Mouse (Mus musculus): ENCODE measurements at regions not wholly inside any gene's neighbourhood (a gene's known extent, or its start where the extent isn't known, plus 50 kb on each side); places are given as distances from the start of the nearest gene placed in this dataset.

DNA sequence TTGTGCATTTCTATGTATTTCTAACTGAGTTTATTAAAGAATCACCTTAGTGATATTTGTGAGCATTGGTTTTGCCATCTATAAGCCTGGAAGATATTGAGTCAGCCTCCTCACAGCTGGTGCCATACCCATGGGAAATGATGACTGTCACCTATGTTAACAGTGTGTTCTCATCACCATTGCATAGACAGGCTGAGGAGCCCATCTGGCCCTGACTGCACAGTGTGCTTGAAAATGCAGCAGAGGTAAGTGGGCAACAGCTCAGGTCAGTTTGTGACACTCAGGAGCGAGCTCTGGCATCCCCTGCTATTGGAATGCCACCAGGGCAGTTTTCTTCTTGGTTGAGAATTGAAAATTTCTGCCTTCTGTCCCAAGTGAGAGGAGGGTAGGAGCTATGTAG lies 108.0 kb downstream of the Cst10 start:
- TF ChIP-seq CTCF (IDR thresholded peaks at IDR 0.05; ENCODE audit: low read depth, low read length) (no peak), EP300 (IDR thresholded peaks at IDR 0.05; ENCODE audit: insufficient read depth, low read depth, low read length) (no peak), POLR2A (IDR thresholded peaks at IDR 0.05; ENCODE audit: insufficient read depth, low read length) (no peak)
